Mouse (Mus musculus) layer of hippocampus, adult 18-20 months (tissue): ENCODE measurements around the gene Trim63. TPM values are rescaled to one million over a fixed set of nuclear protein-coding genes. Genes with fewer than 3 reads are reported as not detected.

Experiments used
- DNase-seq, 2 experiments: peaks; one replicate each; pipeline ENCODE4 v3.0.0; 2022; ENCODE audit warnings: low spot score in 2 of 2
- total RNA-seq, 2 experiments: library from RNA; stranded (reverse); gene quantifications; 2 replicates each; pipeline ENCODE4 v1.2.3; 2021

Gene Trim63
- total RNA-seq, 2 experiments from 2014 or later, result not detected

DNA sequence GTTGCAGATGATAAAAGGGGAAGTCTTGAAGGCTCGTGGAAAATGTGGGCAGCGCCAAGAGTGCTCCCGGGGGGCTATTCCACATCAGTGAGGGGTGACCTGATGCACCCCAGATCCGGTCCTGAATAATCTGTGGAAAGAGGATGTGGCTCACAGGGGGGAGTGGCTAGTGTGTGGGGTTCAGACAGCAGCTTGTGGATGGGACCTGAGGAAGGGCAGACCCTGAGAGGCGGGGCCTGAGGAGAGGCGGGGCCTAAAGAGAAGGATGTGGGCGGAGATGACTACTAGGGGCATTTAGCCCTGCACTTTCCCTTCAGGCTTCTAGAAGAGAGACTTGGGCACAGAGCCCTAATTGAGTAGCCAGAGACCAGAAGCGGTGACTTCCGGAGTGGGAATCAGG is 47.7 kb downstream of the Trim63 start:
- DNase-seq, result no peak

DNA sequence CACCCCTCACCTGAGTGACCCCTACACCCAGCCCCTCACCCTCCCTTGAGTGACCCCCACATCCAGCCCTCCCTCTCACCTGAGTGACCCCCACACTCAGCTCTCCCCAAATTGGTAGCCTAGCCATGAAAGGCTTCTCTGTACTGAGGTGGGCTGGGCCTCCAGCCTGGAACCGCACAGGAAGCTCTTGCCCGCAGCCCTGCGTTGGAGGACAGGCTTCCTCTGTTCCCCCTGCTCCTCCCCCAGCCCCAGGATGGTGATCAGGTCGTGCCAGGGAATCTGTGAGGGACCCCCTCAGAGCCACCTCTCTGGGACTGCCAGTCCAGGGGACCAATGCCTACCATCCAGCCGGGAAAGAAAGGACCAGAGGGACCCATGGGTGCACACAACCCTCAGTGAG is 50.4 kb downstream of the Trim63 start:
- no peak for DNase-seq

DNA sequence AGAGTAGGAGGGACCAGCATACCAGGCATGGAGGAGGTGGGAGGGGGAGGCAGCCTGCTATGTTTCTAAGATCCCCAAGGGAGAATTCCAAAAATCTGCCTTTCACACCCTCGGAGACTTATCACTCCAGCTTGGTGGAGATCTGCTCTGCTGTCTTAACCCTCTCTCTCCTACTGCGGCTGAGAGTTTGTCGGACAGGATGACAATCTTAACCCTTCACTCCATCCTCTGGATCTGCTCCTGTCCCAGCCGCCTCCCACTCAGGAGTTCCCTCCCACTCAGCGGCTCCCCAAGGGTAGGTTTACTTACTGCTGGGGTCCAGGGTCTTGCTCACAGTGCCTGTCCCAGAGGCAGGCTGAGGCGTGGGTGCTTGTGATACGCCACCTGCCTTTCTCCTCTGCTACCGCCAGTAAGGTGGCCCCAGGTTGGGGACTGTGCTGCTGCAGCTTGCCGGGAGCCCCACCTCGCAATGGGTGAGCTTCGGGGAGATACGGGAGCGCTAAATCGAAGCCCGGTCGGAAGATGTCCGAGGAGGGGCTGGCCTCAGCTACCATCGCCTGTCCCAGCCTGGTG is 55.8 kb downstream of the Trim63 start:
- peak; percentile 70 to 87 for DNase-seq

DNA sequence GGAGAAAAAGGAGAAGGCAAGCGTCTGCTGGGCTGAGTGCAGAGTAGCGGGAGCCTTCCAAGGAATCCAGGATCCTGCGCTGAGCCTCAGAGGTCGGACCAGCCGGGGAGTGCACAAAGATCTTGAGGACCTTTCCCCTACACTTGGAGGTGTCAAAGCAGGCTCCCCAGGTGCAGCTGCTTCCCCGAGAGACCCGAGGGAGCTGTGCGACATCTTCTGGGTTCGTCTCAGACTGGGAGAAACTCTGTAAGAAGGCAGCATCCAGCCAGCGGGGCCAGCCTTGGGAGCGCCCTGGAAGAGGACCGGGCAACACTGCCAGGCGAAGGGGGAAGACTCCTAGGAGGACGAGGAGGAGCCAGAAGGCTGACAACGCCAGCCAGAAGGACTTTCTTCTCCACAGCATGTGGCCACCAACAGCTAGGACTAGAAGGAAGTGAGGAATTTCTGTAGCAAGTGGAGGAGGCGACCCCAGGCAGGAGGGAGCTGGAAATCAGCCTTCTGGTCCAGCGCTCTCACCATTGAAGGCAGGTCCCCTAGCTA is 56.5 kb downstream of the Trim63 start:
- peak in 1 of 2 experiments; percentile 51 for DNase-seq

DNA sequence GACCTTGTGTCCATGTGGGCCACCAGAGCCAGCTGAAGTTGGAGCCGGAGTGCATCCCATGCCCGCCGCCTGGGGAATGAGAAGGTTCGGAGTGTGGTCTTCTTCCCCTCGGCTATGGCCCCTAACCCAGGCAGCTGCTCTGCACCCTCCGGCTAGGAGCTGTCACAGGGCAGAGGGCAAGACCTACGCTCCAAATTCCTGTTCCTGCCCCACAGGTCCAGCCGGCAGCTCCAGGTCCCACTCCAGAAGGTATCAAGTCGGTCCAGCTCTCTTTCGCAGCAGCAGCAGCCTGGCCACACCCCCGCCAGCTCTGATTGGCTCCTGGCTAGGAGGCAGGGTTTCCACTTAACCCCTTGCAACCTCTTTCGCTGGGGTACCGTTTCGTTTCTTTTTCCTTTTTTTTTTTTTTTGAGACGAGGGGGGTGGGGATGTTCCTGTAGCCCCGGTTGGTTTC is 57.4 kb downstream of the Trim63 start:
- peak; percentile 80 to 90 for DNase-seq

GRCm38 (mm10) chr4:134373295-134373694 is 58.4 kb downstream of the Trim63 start:
- DNase-seq, result peak in 1 of 2 experiments; percentile 33

DNA sequence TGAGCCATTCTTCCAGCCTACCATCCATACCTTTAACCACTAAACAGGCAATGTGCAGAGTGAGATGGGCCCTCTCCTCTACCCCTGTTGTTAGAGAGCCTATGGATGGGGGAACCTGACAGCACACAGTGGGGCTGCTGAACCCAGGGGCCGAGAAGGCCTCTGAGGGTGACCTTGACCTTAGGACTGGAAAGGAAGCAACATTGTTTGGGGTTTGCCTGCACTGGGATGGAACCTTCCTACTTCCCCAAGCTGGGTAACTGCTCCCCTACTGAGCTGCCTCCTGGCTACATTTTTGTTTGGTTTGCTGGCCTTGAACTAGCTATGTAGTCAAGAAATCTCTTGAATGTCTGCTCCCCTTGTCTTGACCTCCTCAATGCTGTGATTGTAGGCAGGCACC is 59.4 kb downstream of the Trim63 start:
- DNase-seq, result no peak

DNA sequence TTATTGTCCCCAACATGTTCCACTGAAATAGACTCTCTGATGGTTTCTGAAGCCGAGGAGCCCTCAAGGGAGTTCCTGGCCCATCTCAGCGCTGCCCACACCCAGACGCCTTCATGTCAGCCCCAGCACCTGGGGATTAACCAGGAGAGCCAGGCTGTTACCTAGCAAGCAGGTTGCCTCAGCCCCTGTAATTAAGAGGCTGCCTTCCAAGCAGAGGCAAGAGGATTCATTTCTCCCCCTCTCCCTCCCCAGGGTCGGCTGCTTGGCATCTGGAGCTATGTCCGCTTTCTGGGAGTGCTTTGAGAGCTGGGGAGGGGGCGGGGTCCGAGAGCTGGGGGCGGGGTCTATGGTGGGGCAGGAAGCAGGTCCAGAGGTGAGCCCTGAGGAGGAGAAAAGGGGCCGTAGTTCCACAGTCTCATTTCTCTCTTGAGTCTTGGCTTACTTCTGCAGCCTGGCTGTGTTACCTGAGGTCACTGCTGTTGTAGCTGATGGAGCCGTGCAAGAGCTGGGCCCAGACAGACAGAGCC is 63.2 kb downstream of the Trim63 start:
- DNase-seq, result no peak

Other genes starting within 250 kb of the Trim63 start
- 1 to 10 TPM in 1 of 2 experiments, under 1 TPM in 1; 0.74 to 1.9 TPM for gene Cd52, start 220.0 kb upstream of the Trim63 start, total RNA-seq
- 10 to 100 TPM; 33.5 TPM for gene Ubxn11, start 212.6 kb upstream of the Trim63 start, total RNA-seq
- 100 to 1,000 TPM; 250 to 270 TPM for gene Sh3bgrl3, start 186.3 kb upstream of the Trim63 start, total RNA-seq
- 10 to 100 TPM; 15.3 to 17.2 TPM for gene Cep85, start 128.0 kb upstream of the Trim63 start, total RNA-seq
- gene Gm7534, start 112.1 kb upstream of the Trim63 start, total RNA-seq, result not detected
- not detected for gene Catsper4, start 87.7 kb upstream of the Trim63 start, total RNA-seq
- gene Cnksr1, start 76.7 kb upstream of the Trim63 start, total RNA-seq, result under 1 TPM; 0.13 to 0.64 TPM
- not detected for gene E130218I03Rik, start 71.5 kb upstream of the Trim63 start, total RNA-seq
- 10 to 100 TPM; 11.9 to 12.2 TPM for gene Zfp593, start 69.5 kb upstream of the Trim63 start, total RNA-seq
- gene Gm30191, start 68.2 kb upstream of the Trim63 start, total RNA-seq, result not detected
- gene Grrp1, start 61.0 kb upstream of the Trim63 start, total RNA-seq, result 1 to 10 TPM; 1.6 to 1.7 TPM
- 10 to 100 TPM; 16.4 to 17.8 TPM for gene Pdik1l, start 27.2 kb upstream of the Trim63 start, total RNA-seq
- under 1 TPM in 1 of 2 experiments, not detected in 1; 0.10 TPM for gene Slc30a2, start 28.1 kb downstream of the Trim63 start, total RNA-seq
- gene Extl1, start 68.7 kb downstream of the Trim63 start, total RNA-seq, result 10 to 100 TPM; 46.1 to 48.0 TPM
- 1 to 10 TPM; 5.0 to 5.9 TPM for gene Pafah2, start 81.2 kb downstream of the Trim63 start, total RNA-seq
- 100 to 1,000 TPM; 373 to 429 TPM for gene Stmn1, start 153.2 kb downstream of the Trim63 start, total RNA-seq
- gene Paqr7, start 181.6 kb downstream of the Trim63 start, total RNA-seq, result 10 to 100 TPM; 60.9 to 67.1 TPM
- under 1 TPM; 0.36 to 0.57 TPM for gene Aunip, start 195.9 kb downstream of the Trim63 start, total RNA-seq
- 10 to 100 TPM; 69.0 to 70.7 TPM for gene Mtfr1l, start 220.3 kb downstream of the Trim63 start, total RNA-seq
- gene Selenon, start 237.0 kb downstream of the Trim63 start, total RNA-seq, result 10 to 100 TPM; 18.1 to 20.0 TPM